Mouse (Mus musculus): ENCODE measurements around the gene Gm5415. TPM values are rescaled to one million over a fixed set of nuclear protein-coding genes. Genes with fewer than 3 reads are reported as not detected.

The Gm5415 gene
- not detected for total RNA-seq (2023)

DNA sequence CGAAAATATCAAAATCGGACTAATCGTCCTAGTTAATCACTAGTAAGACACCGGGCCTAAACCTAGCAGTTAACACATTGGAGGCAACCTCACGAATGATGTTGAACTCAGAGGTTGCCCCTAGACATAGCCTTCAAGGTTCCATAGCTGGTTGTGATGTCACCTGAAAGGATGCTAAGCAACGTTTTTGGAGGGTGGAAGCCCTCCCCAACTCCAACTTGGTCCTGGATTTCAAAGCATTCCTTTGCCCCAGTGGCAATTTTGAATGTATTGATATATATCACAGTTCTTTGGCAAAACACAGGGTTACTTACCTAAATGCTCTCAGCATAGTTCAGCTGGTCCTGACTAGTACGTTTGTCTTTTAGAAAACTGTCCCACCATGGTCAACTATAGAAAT lies at the start of gene Gm5415:
TSS of gene Gm5415 (minus strand) at position 101 of the 400 bp plus-strand sequence.

Measured in CD4-positive naive resting alpha-beta T cell, adult 76 days (primary cell).